Mouse (Mus musculus) stomach, postnatal 0 days (tissue): Measurements from ENCODE around the gene Atxn7l1. TPM values are rescaled to one million over a fixed set of nuclear protein-coding genes. Genes with fewer than 3 reads are reported as not detected.

Experiments
- ATAC-seq: fragments of 200-750 bp; cut with Nextera tagmentation; 2 replicates; pipeline ENCODE4 v1.8.0; 2017; ENCODE audit not compliant: low FRiP score, low TSS enrichment
- DNase-seq: peaks from one replicate; pipeline ENCODE4 v3.0.0-alpha.2; 2016; ENCODE audit warnings: low spot score
- H3K27ac ChIP-seq: fragments of 300-500 bp; sonication (generic); replicated peaks from 2 replicates; pipeline ENCODE4 v1.5.1; 2014; ENCODE audit warnings: mild to moderate bottlenecking, control low read depth
- H3K27me3 ChIP-seq: fragments of 300-500 bp; sonication (generic); 2 replicates; pipeline ENCODE4 v1.6.1; 2014; ENCODE audit warnings: low read length; ENCODE audit not compliant: control insufficient read depth, insufficient read depth
- H3K36me3 ChIP-seq: fragments of 300-500 bp; sonication (generic); 2 replicates; pipeline ENCODE4 v1.6.1; 2014; ENCODE audit warnings: low read length, mixed read lengths; ENCODE audit not compliant: control insufficient read depth, insufficient read depth
- H3K4me1 ChIP-seq: fragments of 300-500 bp; sonication (generic); replicated peaks from 2 replicates; pipeline ENCODE4 v1.6.1; 2014; ENCODE audit warnings: antibody characterized with exemption; ENCODE audit not compliant: control insufficient read depth, insufficient read depth
- H3K4me2 ChIP-seq: fragments of 300-500 bp; sonication (generic); replicated peaks from 2 replicates; pipeline ENCODE4 v1.6.1; 2014; ENCODE audit warnings: low read depth, mild to moderate bottlenecking, control low read depth, moderate library complexity
- H3K4me3 ChIP-seq: fragments of 300-500 bp; sonication (generic); 2 replicates; pipeline ENCODE4 v1.5.1; 2014; ENCODE audit warnings: low read depth, low read length, control low read depth
- H3K9ac ChIP-seq: fragments of 300-500 bp; sonication (generic); 2 replicates; pipeline ENCODE4 v1.6.1; 2014; ENCODE audit warnings: mild to moderate bottlenecking, low read length, control low read depth, mixed read lengths
- H3K9me3 ChIP-seq: fragments of 300-500 bp; sonication (generic); 2 replicates; pipeline ENCODE4 v1.6.1; 2016; ENCODE audit warnings: low read length; ENCODE audit not compliant: control insufficient read depth
- CTCF ChIP-seq: IDR thresholded peaks from 2 replicates; pipeline ENCODE4 v1.5.1; 2016; ENCODE audit warnings: antibody characterized with exemption, low read depth, mild to moderate bottlenecking, moderate library complexity
- EP300 ChIP-seq: optimal IDR thresholded peaks from 2 replicates; pipeline ENCODE3; 2016; ENCODE audit warnings: antibody characterized with exemption
- WGBS: fragments of 180-500 bp; shearing (Covaris S2); extraction: QIAGEN DNeasy Blood & Tissue Kit; methylation state at CpG from one replicate; pipeline ENCODE4 v1.1.7; 2014; 5-methylcytosine and 5-hydroxymethylcytosine counted together
- polyA plus RNA-seq: library from polyadenylated mRNA; unstranded; fragments of >200 nt; fragmentation: Nextera tagmentation; extraction: Ambion mirVana; gene quantifications from 2 replicates; pipeline ENCODE4 v1.2.1, GENCODE M21; 2015

The Atxn7l1 gene
- polyA plus RNA-seq, 1 experiment from 2014 or later = 4.7 TPM

DNA sequence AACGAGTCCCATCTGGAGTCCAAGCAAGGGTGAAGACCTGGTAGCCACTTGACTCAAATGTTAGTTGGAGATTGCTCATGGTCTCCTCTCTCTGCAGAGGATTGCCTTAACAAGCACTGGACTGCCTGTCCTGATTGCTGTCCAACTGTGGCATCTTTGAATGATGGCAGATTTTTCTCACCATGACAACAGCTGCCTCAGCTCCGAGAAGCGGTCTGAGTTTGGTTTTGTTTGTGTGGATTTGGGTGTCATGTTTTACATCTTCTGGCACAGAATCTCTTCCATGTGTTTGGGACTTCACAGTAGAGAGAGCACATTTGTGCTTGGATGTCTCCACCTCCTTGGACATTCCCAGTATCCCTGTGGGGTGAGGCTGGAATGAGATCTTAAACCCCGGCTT is 120.5 kb downstream of the Atxn7l1 start:
- H3K9ac ChIP-seq = no peak overlapping the region; the same call in 1 of the 2 replicates
- DNase-seq (no peak), ATAC-seq (no peak; the same call in 1 of the 2 replicates)
- H3K27ac ChIP-seq = no peak overlapping the region
- WGBS = 54% methylated on average over 4 of the region's 4 CpGs
- H3K4me3 ChIP-seq = no peak overlapping the region
- no peaks in the 10 kb centered on the region for H3K4me1 ChIP-seq
- H3K9me3 ChIP-seq = no peaks in the 10 kb centered on the region
- TF ChIP-seq EP300 (no peak), CTCF (no peak)
- H3K36me3 ChIP-seq = no peaks in the 10 kb centered on the region
- H3K4me2 ChIP-seq = no peak overlapping the region
- H3K27me3 ChIP-seq = no peaks in the 10 kb centered on the region

DNA sequence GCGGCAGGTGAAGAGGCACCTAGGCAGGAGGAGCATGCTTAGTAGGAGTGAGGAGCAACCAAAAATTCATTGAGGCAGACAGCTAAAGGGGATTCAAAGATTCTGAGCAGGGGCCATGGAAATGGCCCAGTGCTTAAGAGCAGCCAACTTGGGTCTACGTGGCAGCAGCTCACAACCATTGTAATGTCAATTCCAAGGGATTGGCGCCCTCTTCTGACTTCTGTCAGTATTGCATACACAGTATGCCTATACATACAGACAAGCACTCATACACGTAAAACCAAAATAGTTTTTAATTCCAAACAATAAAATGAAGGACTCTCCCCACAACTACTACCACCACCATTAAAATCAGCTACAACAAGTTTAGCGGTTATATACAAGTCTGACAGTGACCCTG is 122.2 kb downstream of the Atxn7l1 start:
- Histone ChIP-seq H3K4me3 (no peak overlapping the region), H3K27ac (no peak overlapping the region), H3K4me1 (no peaks in the 10 kb centered on the region), H3K9ac (no peak overlapping the region), H3K4me2 (no peak overlapping the region), H3K36me3 (no peaks in the 10 kb centered on the region), H3K9me3 (no peaks in the 10 kb centered on the region), H3K27me3 (no peaks in the 10 kb centered on the region)
- WGBS = 86% methylated on average over 5 of the region's 5 CpGs
- ATAC-seq = no peak
- peak; percentile 44 for DNase-seq
- peak; percentile 70 for TF ChIP-seq CTCF
- TF ChIP-seq EP300 = no peak

DNA sequence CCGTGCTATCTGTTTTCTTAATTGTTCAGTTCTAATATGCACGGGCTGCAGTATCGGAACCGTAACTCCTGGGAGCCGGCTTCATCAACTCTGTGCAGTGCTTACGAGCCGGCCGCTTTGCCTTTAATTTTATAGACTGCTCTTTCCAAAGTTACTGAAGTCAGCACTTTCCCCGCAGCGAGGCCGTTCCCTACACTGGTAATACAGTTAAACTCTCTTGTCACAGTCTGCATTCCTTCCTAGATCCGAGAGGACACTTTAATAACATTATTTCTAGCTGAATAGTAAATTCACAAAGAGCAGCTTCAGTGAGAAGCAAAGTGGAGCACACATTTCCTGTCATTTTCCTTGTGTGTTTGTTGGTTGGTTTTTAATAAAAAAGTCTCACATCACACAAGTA is 124.4 kb downstream of the Atxn7l1 start:
- WGBS = 79% methylated on average over 12 of the region's 12 CpGs
- no peak overlapping the region for H3K27ac ChIP-seq
- no peak for ATAC-seq
- H3K4me1 ChIP-seq = no peaks in the 10 kb centered on the region
- H3K36me3 ChIP-seq = no peaks in the 10 kb centered on the region
- DNase-seq = no peak
- TF ChIP-seq EP300 = no peak
- no peak for TF ChIP-seq CTCF
- no peaks in the 10 kb centered on the region for H3K9me3 ChIP-seq
- no peaks in the 10 kb centered on the region for H3K27me3 ChIP-seq
- H3K4me3 ChIP-seq = no peak overlapping the region
- no peak overlapping the region for H3K4me2 ChIP-seq
- no peak overlapping the region for H3K9ac ChIP-seq

DNA sequence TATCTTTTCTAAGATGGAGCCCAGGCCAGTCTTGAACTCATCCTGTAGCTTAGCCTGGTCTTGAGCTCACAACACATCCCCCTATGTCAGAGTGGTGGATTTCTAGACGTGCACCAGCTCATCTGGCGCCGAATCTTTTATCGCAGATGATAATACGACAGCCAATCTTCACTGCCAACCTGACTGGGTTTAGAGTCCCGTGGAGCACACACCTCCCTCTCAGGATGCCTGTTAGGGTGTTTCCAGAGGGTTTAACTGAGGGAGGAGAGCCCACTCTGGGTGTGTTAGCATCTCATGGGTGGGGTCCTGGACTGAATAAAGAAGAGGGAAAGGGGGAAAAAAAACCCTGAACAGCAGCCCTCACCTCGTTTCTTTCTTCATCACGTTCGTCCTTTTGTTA is 124.9 kb downstream of the Atxn7l1 start:
- no peak overlapping the region for H3K27ac ChIP-seq

DNA sequence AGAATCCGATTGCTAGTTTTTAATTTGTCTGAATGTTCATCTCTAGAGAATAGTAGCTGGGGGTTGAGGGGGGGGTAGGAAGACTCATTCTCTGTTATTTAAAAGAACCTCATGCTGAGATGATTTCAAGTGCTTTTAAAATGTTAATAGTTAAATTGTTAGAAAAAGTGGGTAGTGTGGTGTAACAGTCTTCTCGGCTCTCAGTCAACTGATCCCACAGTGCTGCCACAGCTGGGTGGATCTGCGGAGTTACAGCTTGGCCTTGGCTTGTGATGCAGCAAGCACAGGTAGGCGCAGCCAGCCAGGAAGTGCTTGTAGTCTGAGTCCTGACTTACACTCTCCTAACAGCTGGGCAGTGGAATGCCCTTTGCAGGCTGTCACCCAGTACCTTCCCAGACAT is 125.7 kb downstream of the Atxn7l1 start:
- no peak for ATAC-seq
- H3K9me3 ChIP-seq = no peaks in the 10 kb centered on the region

More for the DNA sequence above, 124.9 kb downstream of the Atxn7l1 start:
- Histone ChIP-seq H3K4me2 (no peak overlapping the region), H3K4me3 (no peak overlapping the region), H3K36me3 (no peaks in the 10 kb centered on the region), H3K9me3 (no peaks in the 10 kb centered on the region), H3K27me3 (no peaks in the 10 kb centered on the region), H3K9ac (no peak overlapping the region), H3K4me1 (no peaks in the 10 kb centered on the region)
- ATAC-seq (no peak), DNase-seq (no peak)
- WGBS = 77% methylated on average over 9 of the region's 9 CpGs
- TF ChIP-seq CTCF = no peak
- TF ChIP-seq EP300 = no peak

DNA sequence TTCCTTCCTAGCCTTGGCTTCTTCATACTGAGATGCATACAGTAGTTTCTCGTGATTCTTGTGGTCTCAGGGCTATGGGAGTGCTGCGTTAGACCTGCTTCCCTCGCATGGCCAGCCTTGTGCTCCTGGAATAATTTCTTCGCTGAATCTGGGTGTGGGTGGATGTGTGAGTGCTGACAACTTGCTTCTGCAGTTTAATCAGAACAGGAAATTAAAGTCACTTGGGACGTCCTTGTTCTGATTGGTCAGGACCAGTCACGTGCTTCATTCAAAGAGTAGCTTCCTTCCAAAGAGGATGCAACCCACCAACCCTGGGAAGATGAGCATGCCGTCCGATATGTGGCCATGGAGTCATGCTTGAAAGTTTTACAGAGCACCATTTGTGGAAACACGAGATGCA is 126.2 kb downstream of the Atxn7l1 start:
- H3K4me3 ChIP-seq = no peak overlapping the region
- H3K36me3 ChIP-seq = no peaks in the 10 kb centered on the region
- DNase-seq (no peak), ATAC-seq (no peak)
- H3K27ac ChIP-seq = no peak overlapping the region
- H3K9ac ChIP-seq = no peak overlapping the region
- H3K4me1 ChIP-seq = no peaks in the 10 kb centered on the region
- no peaks in the 10 kb centered on the region for H3K27me3 ChIP-seq
- WGBS = 88% methylated on average over 9 of the region's 9 CpGs
- no peaks in the 10 kb centered on the region for H3K9me3 ChIP-seq
- H3K4me2 ChIP-seq = no peak overlapping the region
- TF ChIP-seq CTCF (no peak), EP300 (no peak)

More for the DNA sequence above, 125.7 kb downstream of the Atxn7l1 start:
- no peaks in the 10 kb centered on the region for H3K36me3 ChIP-seq
- H3K9ac ChIP-seq = no peak overlapping the region
- no peak overlapping the region for H3K4me2 ChIP-seq
- H3K4me1 ChIP-seq = no peaks in the 10 kb centered on the region
- DNase-seq = no peak
- no peaks in the 10 kb centered on the region for H3K27me3 ChIP-seq
- H3K27ac ChIP-seq = no peak overlapping the region
- WGBS = 92% methylated on average over 4 of the region's 4 CpGs
- no peak overlapping the region for H3K4me3 ChIP-seq
- TF ChIP-seq EP300 (no peak), CTCF (no peak)
